21 mouse cellular contexts compared by ENCODE assay signal in genomic region chr10:22927977-22928376, GRCm38 (mm10).
A peak's percentile ranks its signal among the peaks of the same experiment; 100 is the strongest.
DNase-seq lines count a peak whose midpoint lies in the region; ATAC-seq and TF ChIP-seq lines count a peak whose summit lies in the region.
"Had no signal": no experiment of that assay in that cellular context is flagged by ENCODE, and none has a peak within 500 bp of the region (broad histone marks: within the 10 kb centered on the region; RNA-seq: fewer than 3 reads in every experiment).

No protein-coding gene starts in this region.

- no peaks in the 10 kb centered on the region for H3K36me3 ChIP-seq in lung, embryonic 16.5 days (ENCODE audit: control insufficient read depth, insufficient read depth, low read length)
- H3K36me3 ChIP-seq: heart, embryonic 15.5 days; hindbrain, embryonic 15.5 days; midbrain, embryonic 12.5 days had no signal

- H3K4me1 ChIP-seq in lung, adult 2 months (ENCODE audit: control insufficient read depth, insufficient read depth, low read length): no peaks in the 10 kb centered on the region
- H3K4me1 ChIP-seq in lung, embryonic 16.5 days (replicated peaks; ENCODE audit: control insufficient read depth, insufficient read depth, low read length): no peaks in the 10 kb centered on the region
- H3K4me1 ChIP-seq: forebrain, embryonic 13.5 days; heart, embryonic 15.5 days; hindbrain, embryonic 15.5 days; midbrain, embryonic 12.5 days had no signal

- H3K4me2 ChIP-seq in lung, embryonic 16.5 days (ENCODE audit: low read depth, low read length): no peak overlapping the region
- H3K4me2 ChIP-seq: forebrain, embryonic 13.5 days; heart, embryonic 15.5 days; hindbrain, embryonic 15.5 days; midbrain, embryonic 12.5 days had no signal

- H3K9ac ChIP-seq in lung, embryonic 16.5 days (ENCODE audit: low read length): no peak overlapping the region
- H3K9ac ChIP-seq: forebrain, embryonic 13.5 days; heart, embryonic 15.5 days; hindbrain, embryonic 15.5 days; liver, embryonic 14.5 days; midbrain, embryonic 12.5 days had no signal

- no peak for TF ChIP-seq CTCF in lung, adult 2 months (IDR thresholded peaks at IDR 0.05; ENCODE audit: insufficient read depth, low read length)

- peak overlapping the region; percentile 64 for H3K27ac ChIP-seq in lung, embryonic 16.5 days (ENCODE audit: low read length)
- H3K27ac ChIP-seq: forebrain, embryonic 13.5 days; gastrocnemius, adult 2 months; heart, embryonic 15.5 days; hindbrain, embryonic 15.5 days; liver, embryonic 14.5 days; midbrain, embryonic 12.5 days had no signal

- TF ChIP-seq POLR2A in lung, adult 2 months (IDR thresholded peaks at IDR 0.05; ENCODE audit: borderline replicate concordance, extremely low read depth, low read depth, low read length): no peak

- no peaks in the 10 kb centered on the region for H3K9me3 ChIP-seq in lung, embryonic 16.5 days (ENCODE audit: control insufficient read depth, low read length)
- H3K9me3 ChIP-seq: forebrain, embryonic 13.5 days; heart, embryonic 15.5 days; hindbrain, embryonic 15.5 days; midbrain, embryonic 12.5 days had no signal

- no peaks in the 10 kb centered on the region for H3K27me3 ChIP-seq in lung, embryonic 16.5 days (ENCODE audit: control insufficient read depth, insufficient read depth, low read depth, low read length)
- H3K27me3 ChIP-seq: forebrain, embryonic 13.5 days; heart, embryonic 15.5 days; hindbrain, embryonic 15.5 days; midbrain, embryonic 12.5 days had no signal

- peak; percentile 7 to 47 for DNase-seq in lung, adult 18-20 months
- no peak for DNase-seq in lung, adult 2 months
- DNase-seq in lung, postnatal 36 days: peak; percentile 61
- DNase-seq in thymus, postnatal 10 days (ENCODE audit: low spot score in 2 of 2): no peak
- DNase-seq in adrenal gland, postnatal 4 days (ENCODE audit: low spot score in 2 of 2): no peak
- DNase-seq: adrenal gland, postnatal 10 days; cerebellum, adult 2 months; cerebellum, postnatal 36 days; gastrocnemius, adult 2 months; heart, postnatal 4 days; kidney, adult 11 months; layer of hippocampus, adult 9-11 months; thymus, postnatal 14 days had no signal

- 52% methylated on average over 8 of the region's 8 CpGs for WGBS in lung, adult 2 months
- 43% methylated on average over 8 of the region's 8 CpGs for WGBS in lung, embryonic 16.5 days

- H3K4me3 ChIP-seq in lung, adult 2 months (replicated peaks; ENCODE audit: extremely low read depth, low read depth, low read length): no peak overlapping the region
- no peak overlapping the region for H3K4me3 ChIP-seq in lung, embryonic 16.5 days (ENCODE audit: low read length)
- H3K4me3 ChIP-seq: forebrain, embryonic 13.5 days; gastrocnemius, adult 2 months; heart, embryonic 15.5 days; hindbrain, embryonic 15.5 days; midbrain, embryonic 12.5 days had no signal

- peak; percentile 96 for ATAC-seq in lung, embryonic 16.5 days (ENCODE audit: low read depth)
- no peak for ATAC-seq in megakaryocyte progenitor cell, adult 5-6 weeks (replicated peaks; ENCODE audit: poor library complexity)
- ATAC-seq: activated CD4-positive, CD25-positive, alpha-beta regulatory T cell, adult 4 months; forebrain, embryonic 13.5 days had no signal

Comparison
In these comparisons a context has a peak if more than half of its experiments do, and no peak if none do; other contexts are left out.
1. DNase-seq: peak in lung, adult 18-20 months (2 of 2) and lung, postnatal 36 days (single experiment); none in lung, adult 2 months (single experiment), thymus, postnatal 10 days (0 of 2) and adrenal gland, postnatal 4 days (0 of 2).